Mouse (Mus musculus) thymus, postnatal 14 days (tissue): ENCODE results near the gene Dnase1l1.
A peak's percentile ranks its signal among the peaks of the same experiment; 100 is the strongest.

Experiments
- DNase-seq: peaks from one replicate; pipeline ENCODE4 v3.0.0; 2021

Dnase1l1 gene

GRCm38 (mm10) chrX:74269736-74270061 lies 12.4 kb downstream of the Dnase1l1 start:
- no peak for DNase-seq

- no peak for DNase-seq
These were observed 24.4 kb downstream of the Dnase1l1 start for GRCm38 (mm10) chrX:74257746-74258145.

- peak; percentile 17 for DNase-seq
These were observed 27.1 kb downstream of the Dnase1l1 start for GRCm38 (mm10) chrX:74254888-74255565.

GRCm38 (mm10) chrX:74254153-74254887 lies 27.8 kb downstream of the Dnase1l1 start, which contains the start of gene Emd:
Gene Emd, plus strand, starts transcription at chrX:74254687.
- DNase-seq = peak; percentile 80

- DNase-seq = peak; percentile 69
These were observed 32.5 kb downstream of the Dnase1l1 start, which contains the start of gene Flna for GRCm38 (mm10) chrX:74249615-74250014. Gene Flna, minus strand, starts transcription at chrX:74249820.

- DNase-seq = peak; percentile 72
These were observed 33.5 kb downstream of the Dnase1l1 start for GRCm38 (mm10) chrX:74248651-74249050.

GRCm38 (mm10) chrX:74246693-74247092 lies 35.4 kb downstream of the Dnase1l1 start:
- DNase-seq = no peak

GRCm38 (mm10) chrX:74246213-74246681 lies 35.9 kb downstream of the Dnase1l1 start:
- DNase-seq = peak; percentile 90

GRCm38 (mm10) chrX:74245687-74246086 lies 36.5 kb downstream of the Dnase1l1 start:
- DNase-seq = peak; percentile 80

- DNase-seq = no peak
These were observed 37.0 kb downstream of the Dnase1l1 start for GRCm38 (mm10) chrX:74245107-74245506.

- peak; percentile 78 for DNase-seq
These were observed 37.5 kb downstream of the Dnase1l1 start for GRCm38 (mm10) chrX:74244614-74245083.

GRCm38 (mm10) chrX:74243807-74244206 lies 38.3 kb downstream of the Dnase1l1 start:
- DNase-seq = peak; percentile 84

- DNase-seq = no peak
These were observed 38.7 kb downstream of the Dnase1l1 start for GRCm38 (mm10) chrX:74243396-74243795.

GRCm38 (mm10) chrX:74240332-74240731 lies 41.8 kb downstream of the Dnase1l1 start:
- no peak for DNase-seq

- no peak for DNase-seq
These were observed 48.9 kb downstream of the Dnase1l1 start for GRCm38 (mm10) chrX:74233196-74233595.

GRCm38 (mm10) chrX:74230038-74230437 lies 52.1 kb downstream of the Dnase1l1 start:
- DNase-seq = no peak
